Mouse (Mus musculus): ENCODE measurements at regions not wholly inside any gene's neighbourhood (a gene's known extent, or its start where the extent isn't known, plus 50 kb on each side); places are given as distances from the start of the nearest gene placed in this dataset.
A peak's percentile ranks its signal among the peaks of the same experiment; 100 is the strongest.

DNA sequence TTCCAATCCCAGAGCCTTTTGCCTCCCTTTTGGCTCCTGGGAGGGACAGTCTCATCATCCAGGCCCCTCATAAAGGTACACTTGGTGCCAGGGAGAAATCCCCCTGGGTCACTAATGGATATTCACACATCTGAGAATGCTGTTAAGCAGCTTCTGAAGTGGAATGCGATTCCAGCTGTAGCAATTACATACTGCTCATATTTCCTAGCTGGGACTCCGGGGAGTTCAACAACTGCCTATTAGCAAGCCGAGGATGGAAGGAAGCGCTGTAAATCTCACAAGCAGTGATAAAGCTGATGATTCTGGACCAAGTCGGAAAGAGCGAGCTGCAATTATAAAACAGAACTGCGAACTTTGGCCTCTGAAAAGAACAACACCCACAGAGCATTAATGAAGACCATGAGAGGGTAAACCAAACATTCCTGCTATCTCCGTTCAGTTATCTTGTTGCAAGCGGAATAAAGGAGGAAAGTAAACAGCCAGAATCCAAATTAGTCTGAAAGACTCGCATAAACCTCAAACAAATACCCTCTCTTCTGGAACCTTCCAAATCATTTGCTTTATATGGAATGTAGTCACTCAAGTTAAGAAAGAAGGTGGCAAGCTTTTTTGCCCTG is 82.8 kb upstream of the Hgf start:
- H3K27me3 ChIP-seq (ENCODE audit: control insufficient read depth, insufficient read depth, low read length): no peaks in the 10 kb centered on the region
- no peak overlapping the region for H3K9ac ChIP-seq (ENCODE audit: low read depth, low read length, severe bottlenecking)
- no peak overlapping the region for H3K4me3 ChIP-seq (replicated peaks; ENCODE audit: low read length)
- WGBS: 4% methylated on average over 10 of the region's 10 CpGs
- H3K4me2 ChIP-seq (replicated peaks; ENCODE audit: low read depth, low read length, severe bottlenecking): peak overlapping the region; percentile 22; the same call in 1 of the 2 replicates
- H3K4me1 ChIP-seq (ENCODE audit: control insufficient read depth, insufficient read depth, low read length): peaks cover 8% of the 10 kb centered on the region; the same call in 1 of the 2 replicates
- TF ChIP-seq POLR2A (IDR thresholded peaks at IDR 0.05; ENCODE audit: borderline replicate concordance, extremely low read depth, insufficient read depth, insufficient read length): no peak
- no peaks in the 10 kb centered on the region for H3K9me3 ChIP-seq (ENCODE audit: control insufficient read depth, low read length)
- ATAC-seq (ENCODE audit: low FRiP score, low read depth) (no peak), DNase-seq (ENCODE audit: low spot score) (peak; percentile 46)
- H3K36me3 ChIP-seq (ENCODE audit: control insufficient read depth, insufficient read depth, low read length): no peaks in the 10 kb centered on the region
- no peak overlapping the region for H3K27ac ChIP-seq (replicated peaks; ENCODE audit: low read depth, low read length)

DNA sequence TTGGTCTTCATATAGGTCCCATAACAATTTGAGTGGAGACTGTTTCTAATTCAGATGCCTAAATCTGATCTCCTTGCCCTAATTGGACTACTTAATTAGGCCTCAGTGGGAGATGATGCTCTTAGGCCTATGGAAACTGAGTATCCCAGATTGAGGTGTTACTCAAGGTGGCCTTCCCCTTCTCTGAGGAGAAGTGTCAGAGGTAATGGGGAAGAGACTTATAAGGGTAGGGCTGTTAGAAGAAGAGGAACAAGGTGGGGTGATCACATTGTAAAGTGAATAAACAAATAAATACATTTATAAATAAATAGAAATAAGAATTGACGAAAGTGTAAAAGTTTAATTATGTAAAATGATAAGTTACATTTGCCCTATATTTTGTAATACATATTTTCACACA is 65.3 kb upstream of the Hgf start:
- DNase-seq (ENCODE audit: low spot score) (no peak), ATAC-seq (ENCODE audit: low FRiP score, low read depth) (no peak)
- H3K36me3 ChIP-seq (ENCODE audit: control insufficient read depth, insufficient read depth, low read length): no peaks in the 10 kb centered on the region
- H3K27ac ChIP-seq (replicated peaks; ENCODE audit: low read depth, low read length): no peak overlapping the region
- H3K27me3 ChIP-seq (ENCODE audit: control insufficient read depth, insufficient read depth, low read length): no peaks in the 10 kb centered on the region
- H3K9me3 ChIP-seq (ENCODE audit: control insufficient read depth, low read length): no peaks in the 10 kb centered on the region
- 92% methylated on average over 1 of the region's 1 CpGs for WGBS
- no peak for TF ChIP-seq POLR2A (IDR thresholded peaks at IDR 0.05; ENCODE audit: borderline replicate concordance, extremely low read depth, insufficient read depth, insufficient read length)
- no peak overlapping the region for H3K9ac ChIP-seq (ENCODE audit: low read depth, low read length, severe bottlenecking)
- no peak overlapping the region for H3K4me2 ChIP-seq (replicated peaks; ENCODE audit: low read depth, low read length, severe bottlenecking)
- no peaks in the 10 kb centered on the region for H3K4me1 ChIP-seq (ENCODE audit: control insufficient read depth, insufficient read depth, low read length)
- H3K4me3 ChIP-seq (replicated peaks; ENCODE audit: low read length): no peak overlapping the region

DNA sequence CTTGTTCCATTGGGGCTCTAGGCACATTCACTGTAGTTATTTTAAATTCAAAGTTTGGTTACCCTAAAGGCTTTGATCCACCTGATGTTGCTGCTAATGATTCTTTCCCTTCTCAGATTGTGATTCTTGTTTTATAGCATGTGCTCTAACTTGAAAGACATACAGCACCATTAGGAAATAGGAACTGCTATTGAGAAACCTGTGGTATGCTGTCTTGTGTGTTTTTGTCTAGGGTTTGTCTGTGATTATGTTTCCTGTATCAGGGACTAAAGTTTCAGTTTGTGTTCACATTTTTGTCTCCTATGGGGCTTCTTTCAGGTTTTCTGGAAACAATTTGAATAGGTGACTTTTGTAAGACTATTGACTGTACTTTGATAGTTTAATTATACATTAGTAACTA is 63.5 kb upstream of the Hgf start:
- ATAC-seq (ENCODE audit: low FRiP score, low read depth): no peak
- H3K4me3 ChIP-seq (replicated peaks; ENCODE audit: low read length): no peak overlapping the region

DNA sequence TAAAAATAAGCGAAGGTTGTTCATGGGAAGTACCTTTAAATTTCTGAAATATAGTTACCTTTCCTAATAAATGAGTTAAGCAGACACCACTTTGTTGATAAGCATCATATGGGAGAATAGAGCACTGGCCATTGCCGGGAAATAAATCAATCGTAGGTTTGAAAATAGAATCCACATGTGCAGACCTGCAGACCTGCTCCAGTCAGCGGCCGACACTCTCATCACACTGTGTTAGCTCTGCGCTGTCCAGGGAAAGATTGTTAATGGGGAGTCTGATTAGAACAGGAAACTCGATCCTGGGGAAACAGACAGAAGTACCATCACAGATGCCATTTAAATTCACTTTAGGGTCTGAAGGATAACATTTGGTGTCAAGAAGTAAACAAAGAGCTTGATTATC is 53.4 kb upstream of the Hgf start:
- Histone ChIP-seq H3K27ac (replicated peaks; ENCODE audit: low read depth, low read length) (no peak overlapping the region), H3K4me2 (replicated peaks; ENCODE audit: low read depth, low read length, severe bottlenecking) (no peak overlapping the region), H3K36me3 (ENCODE audit: control insufficient read depth, insufficient read depth, low read length) (no peaks in the 10 kb centered on the region), H3K27me3 (ENCODE audit: control insufficient read depth, insufficient read depth, low read length) (no peaks in the 10 kb centered on the region), H3K9ac (ENCODE audit: low read depth, low read length, severe bottlenecking) (no peak overlapping the region), H3K9me3 (ENCODE audit: control insufficient read depth, low read length) (no peaks in the 10 kb centered on the region), H3K4me1 (ENCODE audit: control insufficient read depth, insufficient read depth, low read length) (no peaks in the 10 kb centered on the region), H3K4me3 (replicated peaks; ENCODE audit: low read length) (no peak overlapping the region)
- WGBS: 11% methylated on average over 7 of the region's 7 CpGs
- ATAC-seq (ENCODE audit: low FRiP score, low read depth) (no peak), DNase-seq (ENCODE audit: low spot score) (no peak)
- no peak for TF ChIP-seq POLR2A (IDR thresholded peaks at IDR 0.05; ENCODE audit: borderline replicate concordance, extremely low read depth, insufficient read depth, insufficient read length)

More for the DNA sequence above, 63.5 kb upstream of the Hgf start:
- H3K27ac ChIP-seq (replicated peaks; ENCODE audit: low read depth, low read length): no peak overlapping the region
- no peak for DNase-seq (ENCODE audit: low spot score)
- no peaks in the 10 kb centered on the region for H3K27me3 ChIP-seq (ENCODE audit: control insufficient read depth, insufficient read depth, low read length)
- TF ChIP-seq POLR2A (IDR thresholded peaks at IDR 0.05; ENCODE audit: borderline replicate concordance, extremely low read depth, insufficient read depth, insufficient read length): no peak
- no peaks in the 10 kb centered on the region for H3K4me1 ChIP-seq (ENCODE audit: control insufficient read depth, insufficient read depth, low read length)
- H3K36me3 ChIP-seq (ENCODE audit: control insufficient read depth, insufficient read depth, low read length): no peaks in the 10 kb centered on the region
- no peaks in the 10 kb centered on the region for H3K9me3 ChIP-seq (ENCODE audit: control insufficient read depth, low read length)
- no peak overlapping the region for H3K9ac ChIP-seq (ENCODE audit: low read depth, low read length, severe bottlenecking)
- no peak overlapping the region for H3K4me2 ChIP-seq (replicated peaks; ENCODE audit: low read depth, low read length, severe bottlenecking)

All from limb, embryonic 14.5 days (tissue).